In the genomic region with DNA sequence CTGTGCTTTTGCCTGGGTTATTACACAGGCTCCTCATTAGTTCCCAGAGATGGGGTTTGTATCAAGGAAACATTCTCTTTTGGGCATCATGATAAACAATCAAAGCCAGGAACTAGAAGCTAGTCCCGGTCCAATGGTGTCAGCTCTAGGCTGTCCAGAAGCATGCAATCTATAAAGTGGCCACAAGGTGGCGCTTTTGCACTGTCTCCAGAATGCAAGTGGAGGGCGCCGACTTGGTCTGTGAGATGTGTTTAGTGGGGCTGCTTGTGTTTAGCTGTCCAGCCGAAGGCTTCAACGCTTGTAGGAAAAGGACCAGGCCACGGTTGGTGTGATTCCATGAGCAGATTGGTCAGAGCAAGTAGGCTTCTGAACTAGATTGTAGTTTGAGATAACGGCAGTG, we compare ENCODE assay signal across 8 mouse cellular contexts. TPM values are rescaled to one million over a fixed set of nuclear protein-coding genes. Genes with fewer than 3 reads are reported as not detected.
DNase-seq lines count a peak whose midpoint lies in the region; ATAC-seq and TF ChIP-seq lines count a peak whose summit lies in the region.

No protein-coding gene starts in this region.

- no peak overlapping the region for H3K4me2 ChIP-seq in forebrain, postnatal 0 days (ENCODE audit: low read depth)
- H3K4me2 ChIP-seq in hindbrain, embryonic 14.5 days (replicated peaks): no peak overlapping the region

- peak; percentile 97 for TF ChIP-seq CTCF in forebrain, postnatal 0 days (IDR thresholded peaks at IDR 0.05; ENCODE audit: low read depth)

- H3K4me1 ChIP-seq in forebrain, postnatal 0 days (ENCODE audit: insufficient read depth): no peaks in the 10 kb centered on the region
- H3K4me1 ChIP-seq in hindbrain, embryonic 14.5 days (replicated peaks; ENCODE audit: control insufficient read depth, insufficient read depth, low read length): no peaks in the 10 kb centered on the region

- DNase-seq in Muller cell, postnatal 12 days (ENCODE audit: inconsistent ontology term): peak; percentile 56
- DNase-seq in cerebellum, adult 18-20 months: peak; percentile 74 to 83
- DNase-seq in forebrain, postnatal 0 days: peak; percentile 93
- peak; percentile 97 for DNase-seq in hindbrain, embryonic 14.5 days (ENCODE audit: low spot score)
- peak; percentile 84 to 90 for DNase-seq in layer of hippocampus, postnatal 14 days (ENCODE audit: low spot score in 2 of 2)
- DNase-seq in lung, postnatal 36 days: peak; percentile 84
- peak; percentile 86 to 91 for DNase-seq in right cerebral cortex, postnatal 10 days (ENCODE audit: low spot score in 2 of 2)
- DNase-seq in urinary bladder, postnatal 25 days (ENCODE audit: low spot score): peak; percentile 83

- no peak overlapping the region for H3K4me3 ChIP-seq in forebrain, postnatal 0 days (ENCODE audit: low read depth, low read length)
- H3K4me3 ChIP-seq in hindbrain, embryonic 14.5 days (replicated peaks; ENCODE audit: low read length): no peak overlapping the region

- H3K9ac ChIP-seq in forebrain, postnatal 0 days: no peak overlapping the region
- no peak overlapping the region for H3K9ac ChIP-seq in hindbrain, embryonic 14.5 days

- H3K36me3 ChIP-seq in forebrain, postnatal 0 days (ENCODE audit: insufficient read depth): no peaks in the 10 kb centered on the region
- no peaks in the 10 kb centered on the region for H3K36me3 ChIP-seq in hindbrain, embryonic 14.5 days (replicated peaks; ENCODE audit: control insufficient read depth, insufficient read depth)

- no peaks in the 10 kb centered on the region for H3K9me3 ChIP-seq in forebrain, postnatal 0 days (ENCODE audit: low read length)
- no peaks in the 10 kb centered on the region for H3K9me3 ChIP-seq in hindbrain, embryonic 14.5 days (ENCODE audit: control insufficient read depth, low read length)

- no peak overlapping the region for H3K27ac ChIP-seq in forebrain, postnatal 0 days (ENCODE audit: low read depth, low read length)
- no peak overlapping the region for H3K27ac ChIP-seq in hindbrain, embryonic 14.5 days

- ATAC-seq in forebrain, postnatal 0 days: peak; percentile 90
- ATAC-seq in hindbrain, embryonic 14.5 days (ENCODE audit: low FRiP score): peak; percentile 81; the same call in 1 of the 2 replicates

- 16% methylated on average over 8 of the region's 8 CpGs for WGBS in forebrain, postnatal 0 days
- WGBS in hindbrain, embryonic 14.5 days: 24% methylated on average over 8 of the region's 8 CpGs

- no peaks in the 10 kb centered on the region for H3K27me3 ChIP-seq in forebrain, postnatal 0 days (ENCODE audit: insufficient read depth, low read length)
- H3K27me3 ChIP-seq in hindbrain, embryonic 14.5 days (ENCODE audit: control insufficient read depth, insufficient read depth, low read length): no peaks in the 10 kb centered on the region

RNA-seq across cellular contexts. Expression of a gene that starts 16.9 kb away (rescaled TPM):
- total RNA-seq in forebrain, postnatal 0 days (2014; rRNA removed): 21.3 and 44.2 TPM in 2 replicates
- polyA plus RNA-seq in forebrain, postnatal 0 days (2015; fragmentation: Nextera tagmentation; extraction: Ambion mirVana): 37.2 and 37.6 TPM in 2 replicates
- 2.2 and 5.8 TPM in 2 replicates for polyA plus RNA-seq in hindbrain, embryonic 14.5 days (2014; fragmentation: Nextera tagmentation; extraction: Ambion mirVana)
- 100 to 1,000 TPM in 1 of 2 experiments, 10 to 100 TPM in 1; 98.6 to 114 TPM for total RNA-seq in layer of hippocampus, postnatal 14 days (2021)

RNA-seq across cellular contexts. Expression of a gene that starts 27.5 kb away (rescaled TPM):
- 0.08 TPM in 1 of 2 replicates, not detected in the other for total RNA-seq in forebrain, postnatal 0 days (2014; rRNA removed)
- polyA plus RNA-seq in forebrain, postnatal 0 days (2015; fragmentation: Nextera tagmentation; extraction: Ambion mirVana): not detected in 2 replicates
- 2.6 TPM in 1 of 2 replicates, not detected in the other for polyA plus RNA-seq in hindbrain, embryonic 14.5 days (2014; fragmentation: Nextera tagmentation; extraction: Ambion mirVana)
- total RNA-seq in layer of hippocampus, postnatal 14 days (2021): not detected
